Mouse (Mus musculus): ENCODE measurements around the gene Zdhhc14. TPM values are rescaled to one million over a fixed set of nuclear protein-coding genes. Genes with fewer than 3 reads are reported as not detected.

Zdhhc14 gene
- polyA plus RNA-seq, 1 experiment from 2014 or later = 12.8 TPM

DNA sequence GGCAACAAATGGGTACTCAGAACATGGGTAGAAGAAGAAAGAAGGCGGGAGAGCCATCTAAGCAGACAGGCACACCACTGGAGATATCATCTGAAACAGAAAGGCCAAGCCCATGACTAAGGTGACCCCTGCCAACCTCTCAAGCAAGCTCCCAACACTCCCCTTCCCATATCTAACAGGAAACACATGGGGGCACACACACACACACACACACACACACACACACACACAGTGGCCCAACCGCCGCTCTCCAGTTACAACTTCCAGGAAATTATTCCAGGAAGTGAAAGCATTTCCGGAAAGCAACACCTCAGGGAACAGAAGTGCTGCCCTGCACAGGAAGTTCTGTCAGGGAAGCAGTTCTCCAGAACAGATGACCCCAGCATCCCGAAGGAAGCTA, 301.9 kb downstream of the Zdhhc14 start:
- WGBS = 81% methylated on average over 5 of the region's 5 CpGs

DNA sequence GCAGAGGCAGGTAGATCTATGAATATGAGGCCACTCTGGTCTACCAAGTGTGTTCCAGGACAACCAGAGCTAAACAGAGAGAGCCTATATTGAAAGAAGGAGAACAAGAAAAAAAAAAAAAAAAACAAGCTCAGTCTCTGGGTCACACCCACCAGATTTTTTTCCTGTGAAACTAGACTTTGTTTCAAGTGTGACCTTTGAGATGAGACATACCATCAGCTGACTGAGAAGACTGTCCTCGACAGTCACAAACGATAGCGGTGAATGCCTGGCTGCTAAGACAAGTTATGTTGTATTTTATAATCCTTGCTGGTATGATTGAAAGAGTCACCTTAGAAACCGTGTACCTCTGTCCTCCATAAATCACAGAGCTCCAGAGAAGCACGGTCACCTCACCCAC, 303.0 kb downstream of the Zdhhc14 start:
- 73% methylated on average over 5 of the region's 5 CpGs for WGBS
- ATAC-seq (ENCODE audit: low read depth) = no peak
- H3K27me3 ChIP-seq (ENCODE audit: control insufficient read depth, insufficient read depth, low read length) = no peaks in the 10 kb centered on the region

More for the DNA sequence above, 301.9 kb downstream of the Zdhhc14 start:
- no peak overlapping the region for H3K9ac ChIP-seq (replicated peaks; ENCODE audit: low read depth, low read length)
- no peak overlapping the region for H3K27ac ChIP-seq (ENCODE audit: low read depth, low read length)
- no peaks in the 10 kb centered on the region for H3K4me1 ChIP-seq (ENCODE audit: control insufficient read depth, insufficient read depth, low read length)
- no peak overlapping the region for H3K4me3 ChIP-seq (ENCODE audit: low read depth, low read length)
- H3K9me3 ChIP-seq (ENCODE audit: control insufficient read depth, low read length) = no peaks in the 10 kb centered on the region
- ATAC-seq (ENCODE audit: low read depth) = no peak
- no peak overlapping the region for H3K4me2 ChIP-seq (ENCODE audit: low read depth, low read length)
- no peaks in the 10 kb centered on the region for H3K36me3 ChIP-seq (ENCODE audit: control insufficient read depth, insufficient read depth, low read length)
- H3K27me3 ChIP-seq (ENCODE audit: control insufficient read depth, insufficient read depth, low read length) = no peaks in the 10 kb centered on the region

GRCm38 (mm10) chr17:5795878-5796277, 303.5 kb downstream of the Zdhhc14 start:
- WGBS = under 1% methylated on average over 5 of the region's 5 CpGs
- Histone ChIP-seq H3K27ac (ENCODE audit: low read depth, low read length) (no peak overlapping the region), H3K9ac (replicated peaks; ENCODE audit: low read depth, low read length) (no peak overlapping the region), H3K36me3 (ENCODE audit: control insufficient read depth, insufficient read depth, low read length) (no peaks in the 10 kb centered on the region), H3K4me2 (ENCODE audit: low read depth, low read length) (no peak overlapping the region), H3K9me3 (ENCODE audit: control insufficient read depth, low read length) (no peaks in the 10 kb centered on the region), H3K27me3 (ENCODE audit: control insufficient read depth, insufficient read depth, low read length) (no peaks in the 10 kb centered on the region), H3K4me1 (ENCODE audit: control insufficient read depth, insufficient read depth, low read length) (no peaks in the 10 kb centered on the region), H3K4me3 (ENCODE audit: low read depth, low read length) (no peak overlapping the region)
- ATAC-seq (ENCODE audit: low read depth) = peak; percentile 72; the same call in 1 of the 2 replicates

More for the DNA sequence above, 303.0 kb downstream of the Zdhhc14 start:
- Histone ChIP-seq H3K9me3 (ENCODE audit: control insufficient read depth, low read length) (no peaks in the 10 kb centered on the region), H3K4me3 (ENCODE audit: low read depth, low read length) (no peak overlapping the region), H3K36me3 (ENCODE audit: control insufficient read depth, insufficient read depth, low read length) (no peaks in the 10 kb centered on the region), H3K4me1 (ENCODE audit: control insufficient read depth, insufficient read depth, low read length) (no peaks in the 10 kb centered on the region), H3K27ac (ENCODE audit: low read depth, low read length) (no peak overlapping the region), H3K4me2 (ENCODE audit: low read depth, low read length) (no peak overlapping the region), H3K9ac (replicated peaks; ENCODE audit: low read depth, low read length) (no peak overlapping the region)

GRCm38 (mm10) chr17:5797124-5797760, 304.9 kb downstream of the Zdhhc14 start:
- Histone ChIP-seq H3K36me3 (ENCODE audit: control insufficient read depth, insufficient read depth, low read length) (no peaks in the 10 kb centered on the region), H3K4me2 (ENCODE audit: low read depth, low read length) (no peak overlapping the region), H3K27me3 (ENCODE audit: control insufficient read depth, insufficient read depth, low read length) (no peaks in the 10 kb centered on the region), H3K9ac (replicated peaks; ENCODE audit: low read depth, low read length) (no peak overlapping the region), H3K4me1 (ENCODE audit: control insufficient read depth, insufficient read depth, low read length) (no peaks in the 10 kb centered on the region), H3K4me3 (ENCODE audit: low read depth, low read length) (no peak overlapping the region), H3K27ac (ENCODE audit: low read depth, low read length) (no peak overlapping the region), H3K9me3 (ENCODE audit: control insufficient read depth, low read length) (no peaks in the 10 kb centered on the region)
- ATAC-seq (ENCODE audit: low read depth) = no peak
- 67% methylated on average over 5 of the region's 5 CpGs for WGBS

GRCm38 (mm10) chr17:5798221-5798801, 306.0 kb downstream of the Zdhhc14 start:
- 69% methylated on average over 13 of the region's 13 CpGs for WGBS
- Histone ChIP-seq H3K9me3 (ENCODE audit: control insufficient read depth, low read length) (no peaks in the 10 kb centered on the region), H3K4me3 (ENCODE audit: low read depth, low read length) (no peak overlapping the region), H3K27me3 (ENCODE audit: control insufficient read depth, insufficient read depth, low read length) (no peaks in the 10 kb centered on the region), H3K36me3 (ENCODE audit: control insufficient read depth, insufficient read depth, low read length) (no peaks in the 10 kb centered on the region), H3K9ac (replicated peaks; ENCODE audit: low read depth, low read length) (no peak overlapping the region), H3K27ac (ENCODE audit: low read depth, low read length) (no peak overlapping the region), H3K4me2 (ENCODE audit: low read depth, low read length) (no peak overlapping the region), H3K4me1 (ENCODE audit: control insufficient read depth, insufficient read depth, low read length) (no peaks in the 10 kb centered on the region)
- no peak for ATAC-seq (ENCODE audit: low read depth)

DNA sequence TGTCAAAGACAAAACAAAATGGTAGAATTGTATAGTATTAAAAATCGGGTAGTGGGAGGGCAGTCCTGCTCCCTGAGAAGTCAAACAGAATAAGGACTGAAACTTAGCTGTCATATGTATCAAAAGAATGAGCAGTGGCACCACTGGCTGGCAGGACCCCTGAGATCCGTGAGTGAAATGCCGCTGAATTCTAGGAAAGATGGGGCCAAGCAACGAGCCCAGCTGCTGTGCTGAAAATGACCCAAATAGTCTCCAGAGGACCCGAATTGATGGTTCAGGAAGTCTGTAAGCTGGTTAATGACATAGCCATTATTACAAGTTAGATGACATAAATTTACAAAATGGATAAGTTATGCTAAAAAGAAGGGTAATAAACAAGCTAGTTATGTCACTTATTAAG, 306.5 kb downstream of the Zdhhc14 start:
- Histone ChIP-seq H3K36me3 (ENCODE audit: control insufficient read depth, insufficient read depth, low read length) (no peaks in the 10 kb centered on the region), H3K9me3 (ENCODE audit: control insufficient read depth, low read length) (no peaks in the 10 kb centered on the region), H3K4me2 (ENCODE audit: low read depth, low read length) (no peak overlapping the region), H3K27me3 (ENCODE audit: control insufficient read depth, insufficient read depth, low read length) (no peaks in the 10 kb centered on the region), H3K4me3 (ENCODE audit: low read depth, low read length) (no peak overlapping the region), H3K4me1 (ENCODE audit: control insufficient read depth, insufficient read depth, low read length) (no peaks in the 10 kb centered on the region), H3K27ac (ENCODE audit: low read depth, low read length) (no peak overlapping the region), H3K9ac (replicated peaks; ENCODE audit: low read depth, low read length) (no peak overlapping the region)
- 73% methylated on average over 5 of the region's 5 CpGs for WGBS
- ATAC-seq (ENCODE audit: low read depth) = no peak

GRCm38 (mm10) chr17:5799396-5800021, 307.2 kb downstream of the Zdhhc14 start:
- WGBS = 86% methylated on average over 17 of the region's 17 CpGs
- no peaks in the 10 kb centered on the region for H3K36me3 ChIP-seq (ENCODE audit: control insufficient read depth, insufficient read depth, low read length)
- H3K4me1 ChIP-seq (ENCODE audit: control insufficient read depth, insufficient read depth, low read length) = no peaks in the 10 kb centered on the region
- 0 out of 2 replicates have a peak overlapping the region, but pooled peaks have one; percentile 16 for H3K9ac ChIP-seq (replicated peaks; ENCODE audit: low read depth, low read length)
- H3K27ac ChIP-seq (ENCODE audit: low read depth, low read length) = no peak overlapping the region
- no peaks in the 10 kb centered on the region for H3K27me3 ChIP-seq (ENCODE audit: control insufficient read depth, insufficient read depth, low read length)
- no peak overlapping the region for H3K4me2 ChIP-seq (ENCODE audit: low read depth, low read length)
- H3K9me3 ChIP-seq (ENCODE audit: control insufficient read depth, low read length) = no peaks in the 10 kb centered on the region
- H3K4me3 ChIP-seq (ENCODE audit: low read depth, low read length) = no peak overlapping the region
- ATAC-seq (ENCODE audit: low read depth) = no peak

DNA sequence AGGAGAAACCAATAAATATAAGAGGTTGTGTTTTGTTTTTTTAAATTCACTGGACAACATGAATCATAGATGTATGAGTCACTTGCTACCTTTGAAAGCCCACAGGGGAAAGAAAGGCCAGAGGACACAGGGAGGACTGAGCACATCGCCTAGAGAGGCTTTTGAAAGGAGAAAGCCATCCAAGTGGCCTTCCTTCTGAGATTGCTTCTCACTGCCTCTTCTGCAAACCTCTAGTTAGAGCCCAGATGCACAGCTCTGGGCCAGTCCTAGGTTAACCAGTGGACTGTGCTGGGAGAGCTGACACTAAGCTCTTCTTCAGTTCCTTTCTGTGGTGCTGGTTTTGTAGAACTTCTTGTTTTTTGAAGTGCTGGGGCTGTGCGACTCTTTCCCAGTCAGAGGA, 307.9 kb downstream of the Zdhhc14 start:
- Histone ChIP-seq H3K36me3 (ENCODE audit: control insufficient read depth, insufficient read depth, low read length) (no peaks in the 10 kb centered on the region), H3K4me2 (ENCODE audit: low read depth, low read length) (no peak overlapping the region), H3K27me3 (ENCODE audit: control insufficient read depth, insufficient read depth, low read length) (no peaks in the 10 kb centered on the region), H3K4me1 (ENCODE audit: control insufficient read depth, insufficient read depth, low read length) (no peaks in the 10 kb centered on the region), H3K9ac (replicated peaks; ENCODE audit: low read depth, low read length) (no peak overlapping the region), H3K4me3 (ENCODE audit: low read depth, low read length) (no peak overlapping the region), H3K9me3 (ENCODE audit: control insufficient read depth, low read length) (no peaks in the 10 kb centered on the region), H3K27ac (ENCODE audit: low read depth, low read length) (no peak overlapping the region)
- no peak for ATAC-seq (ENCODE audit: low read depth)
- 85% methylated on average over 2 of the region's 2 CpGs for WGBS

DNA sequence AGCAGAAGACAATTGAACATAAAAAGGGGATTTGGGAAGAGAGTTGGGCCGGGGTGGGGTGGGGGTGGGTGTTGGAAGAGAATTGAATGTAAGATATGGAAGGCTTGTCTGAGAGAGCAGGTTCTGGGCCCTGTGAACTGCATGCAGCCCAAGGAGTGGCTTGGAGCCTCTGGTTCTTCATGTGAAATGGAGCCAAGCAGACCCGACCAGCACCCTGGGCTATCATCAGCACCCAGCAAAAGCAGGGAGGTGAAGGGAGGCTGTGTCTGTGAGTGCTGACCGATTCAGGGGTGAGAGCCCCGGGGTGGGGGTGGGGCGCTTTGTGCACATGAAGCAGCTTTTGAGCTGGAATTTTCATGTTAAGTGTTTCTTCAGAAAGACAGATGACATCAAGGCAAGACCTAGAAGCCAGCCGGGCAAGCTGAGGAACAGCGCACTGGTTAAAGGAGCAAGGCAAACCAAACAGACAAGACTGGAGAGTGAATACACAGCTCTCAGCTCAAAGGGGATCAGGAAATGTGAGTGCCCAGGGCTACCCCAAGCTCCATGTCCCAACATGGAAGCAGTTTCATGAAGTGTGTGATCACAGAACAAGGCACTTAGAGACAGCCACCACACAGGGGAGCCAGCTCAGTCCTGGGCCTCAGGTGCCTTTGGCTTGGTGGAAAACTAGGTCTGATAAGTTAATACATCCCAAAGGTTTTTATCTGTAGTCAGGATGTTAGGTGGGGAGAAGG, 308.6 kb downstream of the Zdhhc14 start:
- WGBS = 82% methylated on average over 7 of the region's 7 CpGs
- H3K9me3 ChIP-seq (ENCODE audit: control insufficient read depth, low read length) = no peaks in the 10 kb centered on the region
- H3K36me3 ChIP-seq (ENCODE audit: control insufficient read depth, insufficient read depth, low read length) = no peaks in the 10 kb centered on the region
- no peak for ATAC-seq (ENCODE audit: low read depth)
- H3K27ac ChIP-seq (ENCODE audit: low read depth, low read length) = no peak overlapping the region
- no peak overlapping the region for H3K4me3 ChIP-seq (ENCODE audit: low read depth, low read length)
- H3K27me3 ChIP-seq (ENCODE audit: control insufficient read depth, insufficient read depth, low read length) = no peaks in the 10 kb centered on the region
- H3K4me2 ChIP-seq (ENCODE audit: low read depth, low read length) = no peak overlapping the region
- H3K4me1 ChIP-seq (ENCODE audit: control insufficient read depth, insufficient read depth, low read length) = no peaks in the 10 kb centered on the region
- no peak overlapping the region for H3K9ac ChIP-seq (replicated peaks; ENCODE audit: low read depth, low read length)
